Mouse (Mus musculus) CH12.LX (cell line): Measurements from ENCODE around the gene Olfr213.

Experiments used
- CHD1 ChIP-seq: IDR thresholded peaks from 2 replicates; pipeline ENCODE4 v1.6.1; 2012; ENCODE audit warnings: low read depth, low read length, improper control_type of control experiment, inconsistent platforms
- POLR2A ChIP-seq: IDR thresholded peaks from 2 replicates; pipeline ENCODE4 v1.6.1; 2011; ENCODE audit warnings: low read depth, mild to moderate bottlenecking, improper control_type of control experiment, low read length
- ZMIZ1 ChIP-seq: IDR thresholded peaks from 2 replicates; pipeline ENCODE4 v1.6.1; 2012; ENCODE audit warnings: low read depth, mild to moderate bottlenecking, inconsistent platforms, low read length, improper control_type of control experiment

- TF ChIP-seq POLR2A (no peak), CHD1 (no peak), ZMIZ1 (no peak)
These were observed at the start of gene Olfr213 for GRCm38 (mm10) chr6:116538156-116538555.
